Mouse (Mus musculus) adrenal gland, postnatal 10 days (tissue): ENCODE data around the gene Ddn. TPM values are rescaled to one million over a fixed set of nuclear protein-coding genes. Genes with fewer than 3 reads are reported as not detected.
A peak's percentile ranks its signal among the peaks of the same experiment; 100 is the strongest.

Source experiments
- DNase-seq: peaks from one replicate; pipeline ENCODE4 v3.0.0; 2021; ENCODE audit warnings: mixed read lengths
- long read RNA-seq, 2 experiments: library from polyadenylated mRNA; stranded (forward); transcript quantifications; one replicate each; pipeline ENCODE4 v2.0.0; 2021
- total RNA-seq, 2 experiments: library from RNA; stranded (reverse); gene quantifications; 2 replicates each; pipeline ENCODE4 v1.2.3; 2021

Gene Ddn
- total RNA-seq: under 1 TPM; 0.09 to 0.21 TPM
- long read RNA-seq, experiment 1, partial matches to known transcripts: 0 of 1 reads
- long read RNA-seq, experiment 1, other reads (novel, unspliced or antisense): 1 of 1 reads
- long read RNA-seq, experiment 2, partial matches to known transcripts: 0 of 6 reads
- long read RNA-seq, experiment 2, other reads (novel, unspliced or antisense): 3 of 6 reads

GRCm38 (mm10) chr15:98809390-98809789 is at the start of gene Ddn:
Gene Ddn (minus strand): TSS chr15:98809490.
- no peak for DNase-seq

GRCm38 (mm10) chr15:98854214-98854613 is 44.9 kb upstream of the Ddn start:
- no peak for DNase-seq

- no peak for DNase-seq
These were observed 44.1 kb upstream of the Ddn start for GRCm38 (mm10) chr15:98853161-98853937.

- no peak for DNase-seq
These were observed 43.4 kb upstream of the Ddn start for GRCm38 (mm10) chr15:98852733-98853132.

- no peak for DNase-seq
These were observed 42.8 kb upstream of the Ddn start for GRCm38 (mm10) chr15:98852071-98852470.

- no peak for DNase-seq
These were observed 42.0 kb upstream of the Ddn start for GRCm38 (mm10) chr15:98851229-98851818.

- DNase-seq: peak; percentile 54
These were observed 41.4 kb upstream of the Ddn start for GRCm38 (mm10) chr15:98850668-98851067.

- DNase-seq: no peak
These were observed 40.8 kb upstream of the Ddn start for GRCm38 (mm10) chr15:98849956-98850600.

- DNase-seq: no peak
These were observed 39.9 kb upstream of the Ddn start for GRCm38 (mm10) chr15:98849165-98849564.

- DNase-seq: no peak
These were observed 36.9 kb upstream of the Ddn start for GRCm38 (mm10) chr15:98846140-98846539.

GRCm38 (mm10) chr15:98845149-98845548 is 35.9 kb upstream of the Ddn start:
- DNase-seq: no peak

- DNase-seq: no peak
These were observed 34.4 kb upstream of the Ddn start for GRCm38 (mm10) chr15:98843595-98844223.

- no peak for DNase-seq
These were observed 30.6 kb upstream of the Ddn start for GRCm38 (mm10) chr15:98839671-98840585.

GRCm38 (mm10) chr15:98839161-98839560 is 29.9 kb upstream of the Ddn start:
- no peak for DNase-seq

GRCm38 (mm10) chr15:98837743-98838103 is 28.4 kb upstream of the Ddn start:
- no peak for DNase-seq

GRCm38 (mm10) chr15:98837006-98837742 is 27.9 kb upstream of the Ddn start:
- DNase-seq: no peak

GRCm38 (mm10) chr15:98835291-98835690 is 26.0 kb upstream of the Ddn start:
- no peak for DNase-seq

- DNase-seq: no peak
These were observed 24.8 kb upstream of the Ddn start for GRCm38 (mm10) chr15:98834059-98834458.

GRCm38 (mm10) chr15:98833281-98833680 is 24.0 kb upstream of the Ddn start:
- no peak for DNase-seq

- DNase-seq: no peak
These were observed 23.1 kb upstream of the Ddn start for GRCm38 (mm10) chr15:98832161-98833058.
